Mouse (Mus musculus) hindbrain, embryonic 14.5 days (tissue): Measurements from ENCODE around the gene Igsf3. TPM values are rescaled to one million over a fixed set of nuclear protein-coding genes. Genes with fewer than 3 reads are reported as not detected.

Experiments used
- ATAC-seq: fragments of 200-750 bp; cut with Nextera tagmentation; 2 replicates; pipeline ENCODE4 v1.8.0; 2017; ENCODE audit warnings: moderate number of reproducible peaks, mild to moderate bottlenecking, moderate TSS enrichment, moderate library complexity; ENCODE audit not compliant: low FRiP score
- DNase-seq: peaks from one replicate; pipeline ENCODE4 v3.0.0-alpha.2; 2015; ENCODE audit warnings: low spot score
- H3K27ac ChIP-seq: fragments of 300-500 bp; sonication (generic); 2 replicates; pipeline ENCODE4 v1.5.1; 2014; ENCODE audit warnings: mild to moderate bottlenecking, moderate library complexity
- H3K27me3 ChIP-seq: fragments of 300-500 bp; sonication (generic); 2 replicates; pipeline ENCODE4 v1.6.1; 2014; ENCODE audit warnings: mild to moderate bottlenecking, low read length, mixed read lengths; ENCODE audit not compliant: control insufficient read depth, insufficient read depth
- H3K36me3 ChIP-seq: fragments of 300-500 bp; sonication (generic); replicated peaks from 2 replicates; pipeline ENCODE4 v1.6.1; 2014; ENCODE audit not compliant: control insufficient read depth, insufficient read depth
- H3K4me1 ChIP-seq: fragments of 300-500 bp; sonication (generic); replicated peaks from 2 replicates; pipeline ENCODE4 v1.6.1; 2014; ENCODE audit warnings: antibody characterized with exemption, low read length, mixed read lengths; ENCODE audit not compliant: control insufficient read depth, insufficient read depth
- H3K4me2 ChIP-seq: fragments of 300-500 bp; sonication (generic); replicated peaks from 2 replicates; pipeline ENCODE4 v1.6.1; 2014; ENCODE audit warnings: mild to moderate bottlenecking, moderate library complexity
- H3K4me3 ChIP-seq: fragments of 300-500 bp; sonication (generic); replicated peaks from 2 replicates; pipeline ENCODE4 v1.5.1; 2014; ENCODE audit warnings: mild to moderate bottlenecking, low read length
- H3K9ac ChIP-seq: fragments of 300-500 bp; sonication (generic); 2 replicates; pipeline ENCODE4 v1.6.1; 2014
- H3K9me3 ChIP-seq: fragments of 300-500 bp; sonication (generic); 2 replicates; pipeline ENCODE4 v1.6.1; 2016; ENCODE audit warnings: low read length; ENCODE audit not compliant: control insufficient read depth
- WGBS: fragments of 180-500 bp; shearing (Covaris S2); extraction: QIAGEN DNeasy Blood & Tissue Kit; methylation state at CpG from one replicate; pipeline ENCODE4 v1.1.7; 2014; 5-methylcytosine and 5-hydroxymethylcytosine counted together
- polyA plus RNA-seq: library from polyadenylated mRNA; unstranded; fragments of >200 nt; fragmentation: Nextera tagmentation; extraction: Ambion mirVana; gene quantifications from 2 replicates; pipeline ENCODE4 v1.2.1, GENCODE M21; 2014

Igsf3 gene
- polyA plus RNA-seq, 1 experiment from 2014 or later, result 51.7 TPM

DNA sequence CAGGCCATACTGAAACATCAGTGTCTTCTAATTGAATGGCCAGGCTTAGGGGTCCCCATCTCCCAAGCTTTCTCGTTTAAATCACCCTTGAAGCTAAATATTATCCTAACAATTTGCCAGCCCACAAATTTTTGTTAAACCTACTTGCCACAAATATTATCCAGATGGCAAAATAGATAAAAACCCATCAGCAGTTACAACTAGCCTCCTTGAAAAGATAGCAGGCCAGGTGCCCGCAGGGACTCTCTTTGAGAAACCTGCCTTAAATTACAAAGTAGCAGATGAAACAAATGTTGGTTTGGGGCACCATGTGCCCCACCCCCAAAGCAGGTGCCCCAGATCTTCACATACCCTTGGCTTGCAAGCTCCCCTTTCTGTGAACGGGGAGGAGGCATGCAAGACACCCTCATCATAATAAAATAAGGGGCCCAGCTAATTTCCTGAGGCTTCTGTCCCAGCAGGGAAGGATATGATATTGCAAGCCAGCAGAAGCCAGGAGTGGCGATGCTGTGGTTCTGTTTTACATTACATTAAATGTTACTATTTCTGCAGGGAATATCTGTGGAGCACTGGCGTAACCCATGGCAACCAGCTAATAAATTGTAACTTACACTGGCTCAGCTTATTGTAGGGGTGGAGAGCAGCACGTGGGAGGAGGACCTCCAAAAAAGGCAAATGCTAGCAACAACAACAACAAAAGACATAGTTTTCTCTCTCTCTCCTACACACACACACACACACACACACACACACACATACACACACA lies 27.2 kb upstream of the Igsf3 start:
- no peak overlapping the region for H3K4me3 ChIP-seq
- ATAC-seq, result peak; percentile 87
- peak overlapping the region; percentile 20; the same call in 1 of the 2 replicates for H3K4me2 ChIP-seq
- WGBS, result 36% methylated on average over 6 of the region's 6 CpGs
- peak overlapping the region; percentile 82 for H3K27ac ChIP-seq
- no peaks in the 10 kb centered on the region for H3K27me3 ChIP-seq
- peaks cover 29% of the 10 kb centered on the region for H3K4me1 ChIP-seq
- no peaks in the 10 kb centered on the region for H3K36me3 ChIP-seq
- no peaks in the 10 kb centered on the region for H3K9me3 ChIP-seq
- H3K9ac ChIP-seq, result no peak overlapping the region; the same call in 1 of the 2 replicates
- DNase-seq, result peak; percentile 57

DNA sequence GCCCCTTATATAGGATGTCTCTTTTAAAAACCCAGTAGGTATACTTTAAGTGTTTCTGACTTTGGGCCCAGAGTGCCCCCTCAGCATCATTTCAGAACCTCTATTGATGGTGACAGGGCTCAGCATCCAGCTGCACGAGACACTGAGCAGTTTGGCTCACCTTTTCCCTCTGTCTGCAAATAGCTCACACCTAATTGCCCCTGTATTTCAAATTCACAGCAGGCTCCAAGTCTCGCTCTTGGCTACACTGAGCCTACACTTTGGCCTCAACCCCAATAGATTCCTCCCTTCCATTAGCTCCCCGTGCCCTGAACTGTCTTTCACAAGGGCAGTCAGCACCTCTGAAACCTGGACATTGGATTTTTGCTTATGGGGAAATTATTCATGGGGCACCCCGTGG lies 26.5 kb upstream of the Igsf3 start:
- Histone ChIP-seq H3K36me3 (no peaks in the 10 kb centered on the region), H3K4me2 (no peak overlapping the region), H3K27ac (peak overlapping the region; percentile 82), H3K4me1 (peaks cover 27% of the 10 kb centered on the region), H3K9ac (no peak overlapping the region; the same call in 1 of the 2 replicates), H3K9me3 (no peaks in the 10 kb centered on the region), H3K4me3 (no peak overlapping the region), H3K27me3 (no peaks in the 10 kb centered on the region)
- ATAC-seq, result peak; percentile 39; the same call in 1 of the 2 replicates
- DNase-seq, result no peak
- 43% methylated on average over 4 of the region's 4 CpGs for WGBS

DNA sequence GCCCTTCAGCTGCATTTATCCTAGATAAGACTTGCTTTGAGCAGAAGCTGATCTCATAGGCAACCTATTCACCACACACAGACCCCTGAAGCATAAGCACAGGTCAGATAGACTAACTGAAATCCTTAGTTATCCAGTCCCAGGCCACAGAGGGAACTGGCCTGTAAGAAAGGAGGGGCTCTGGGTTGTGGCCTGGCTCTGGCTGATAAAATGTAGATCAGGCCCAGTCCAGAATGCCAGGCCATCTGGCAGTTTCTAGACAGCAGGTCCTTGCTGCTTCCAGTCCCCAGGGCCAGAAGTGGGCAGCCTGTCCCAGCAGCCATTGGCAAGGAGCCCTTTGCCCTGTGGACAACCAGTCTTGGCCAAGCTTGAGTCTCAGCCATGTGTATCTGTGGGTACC lies 22.4 kb upstream of the Igsf3 start:
- Histone ChIP-seq H3K27ac (no peak overlapping the region), H3K9me3 (no peaks in the 10 kb centered on the region), H3K27me3 (no peaks in the 10 kb centered on the region), H3K36me3 (no peaks in the 10 kb centered on the region), H3K4me3 (no peak overlapping the region), H3K4me2 (no peak overlapping the region), H3K9ac (no peak overlapping the region), H3K4me1 (peaks cover 13% of the 10 kb centered on the region)
- no peak for ATAC-seq
- DNase-seq, result no peak

DNA sequence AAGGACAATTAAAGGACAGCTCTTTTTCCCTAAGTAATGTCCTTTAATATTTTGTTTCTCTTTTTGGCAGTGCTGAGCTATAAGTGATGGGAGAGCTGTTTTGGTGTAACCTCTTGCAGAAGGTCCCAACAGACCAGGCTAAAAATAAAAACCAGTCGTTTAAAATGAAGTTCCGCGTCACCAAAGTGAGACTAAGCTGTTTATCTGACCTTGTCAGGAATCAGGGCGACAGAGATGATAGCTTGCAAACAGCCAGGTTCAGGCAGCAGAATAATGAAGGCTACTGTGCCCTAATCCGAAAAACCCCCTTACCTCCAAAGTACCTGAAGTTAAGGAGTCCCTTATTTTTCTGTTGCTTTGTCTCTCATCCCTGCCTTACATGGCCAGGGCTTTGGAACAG lies 21.2 kb upstream of the Igsf3 start:
- no peaks in the 10 kb centered on the region for H3K9me3 ChIP-seq
- H3K9ac ChIP-seq, result no peak overlapping the region
- H3K27me3 ChIP-seq, result no peaks in the 10 kb centered on the region
- 60% methylated on average over 5 of the region's 5 CpGs for whole genome bisulfite sequencing
- no peak overlapping the region for H3K4me3 ChIP-seq
- no peak for DNase-seq
- no peaks in the 10 kb centered on the region for H3K36me3 ChIP-seq
- no peak overlapping the region for H3K27ac ChIP-seq
- no peak for ATAC-seq
- no peak overlapping the region for H3K4me2 ChIP-seq
- peaks cover 2% of the 10 kb centered on the region for H3K4me1 ChIP-seq

DNA sequence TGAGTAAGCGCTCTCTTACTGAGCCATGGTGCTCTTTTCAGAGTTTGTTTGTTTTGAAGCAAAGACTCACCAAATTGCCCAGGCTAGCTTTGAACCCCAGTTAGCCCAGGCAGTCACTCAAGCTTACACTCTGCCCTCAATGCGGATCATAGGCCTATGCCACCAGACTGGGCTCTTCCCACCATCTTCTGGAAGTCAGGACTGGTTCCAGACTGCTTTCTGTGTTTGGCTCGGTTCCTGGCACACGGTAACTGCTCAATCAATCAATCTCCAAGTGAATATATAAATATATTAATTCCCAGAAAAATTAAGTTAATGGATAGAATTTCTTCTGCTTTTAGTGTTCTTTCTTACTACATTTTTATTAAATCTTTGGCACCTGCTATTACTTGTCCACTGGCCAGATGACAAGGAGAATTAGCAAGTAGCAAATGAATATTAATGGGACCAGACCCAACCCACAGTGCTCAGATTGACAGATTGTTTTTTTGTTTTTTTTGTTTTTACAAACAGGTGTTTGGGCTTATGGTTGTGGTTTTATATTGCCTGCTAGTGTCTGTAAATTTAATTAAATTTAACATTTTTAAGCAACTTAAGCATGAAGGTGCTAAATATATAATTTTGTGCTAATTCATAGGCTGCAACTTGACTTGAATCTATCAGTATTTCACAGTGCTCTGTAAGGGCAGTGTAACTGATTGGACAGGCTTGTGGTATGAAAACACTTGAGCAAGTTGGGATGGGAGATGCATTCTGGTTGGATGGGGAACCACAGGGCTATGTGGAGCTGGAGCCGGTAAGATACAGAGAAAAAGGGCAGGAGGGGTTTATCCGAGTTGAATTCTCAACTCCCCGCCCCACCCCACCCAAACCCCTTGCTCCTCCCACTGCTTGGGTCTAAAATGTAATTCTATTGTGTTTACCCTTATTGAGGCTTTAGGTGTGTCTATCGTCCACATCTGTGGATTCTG lies 20.0 kb upstream of the Igsf3 start:
- Histone ChIP-seq H3K9me3 (no peaks in the 10 kb centered on the region), H3K36me3 (no peaks in the 10 kb centered on the region), H3K4me2 (no peak overlapping the region), H3K4me1 (no peaks in the 10 kb centered on the region), H3K9ac (no peak overlapping the region), H3K27me3 (no peaks in the 10 kb centered on the region), H3K4me3 (no peak overlapping the region), H3K27ac (no peak overlapping the region)
- DNase-seq (no peak), ATAC-seq (no peak)
- 76% methylated on average over 8 of the region's 8 CpGs for WGBS

DNA sequence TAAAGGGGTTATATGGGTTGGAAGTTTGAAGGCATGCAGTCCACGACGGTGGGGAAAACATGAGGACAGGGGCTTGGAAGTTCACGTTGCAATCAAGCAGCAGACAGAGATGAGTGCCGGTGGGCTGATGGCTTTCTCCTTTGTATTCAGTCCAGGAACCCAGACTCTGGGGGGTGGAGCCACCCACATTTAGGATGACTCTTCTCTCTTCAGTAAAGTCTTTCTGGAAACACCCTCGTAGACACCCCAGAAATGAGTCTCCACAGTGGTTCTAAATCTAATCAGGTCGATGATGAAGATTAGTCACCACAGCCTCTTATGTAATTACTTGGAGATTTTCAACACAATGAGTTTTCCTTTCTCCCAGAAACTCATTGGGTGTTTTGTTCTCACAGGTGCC lies 16.1 kb upstream of the Igsf3 start:
- Histone ChIP-seq H3K27ac (no peak overlapping the region), H3K36me3 (no peaks in the 10 kb centered on the region), H3K4me3 (no peak overlapping the region), H3K9me3 (no peaks in the 10 kb centered on the region), H3K9ac (no peak overlapping the region), H3K4me2 (no peak overlapping the region), H3K27me3 (no peaks in the 10 kb centered on the region), H3K4me1 (peaks cover 3% of the 10 kb centered on the region; the same call in 1 of the 2 replicates)
- WGBS, result 93% methylated on average over 6 of the region's 6 CpGs
- DNase-seq (no peak), ATAC-seq (no peak)

DNA sequence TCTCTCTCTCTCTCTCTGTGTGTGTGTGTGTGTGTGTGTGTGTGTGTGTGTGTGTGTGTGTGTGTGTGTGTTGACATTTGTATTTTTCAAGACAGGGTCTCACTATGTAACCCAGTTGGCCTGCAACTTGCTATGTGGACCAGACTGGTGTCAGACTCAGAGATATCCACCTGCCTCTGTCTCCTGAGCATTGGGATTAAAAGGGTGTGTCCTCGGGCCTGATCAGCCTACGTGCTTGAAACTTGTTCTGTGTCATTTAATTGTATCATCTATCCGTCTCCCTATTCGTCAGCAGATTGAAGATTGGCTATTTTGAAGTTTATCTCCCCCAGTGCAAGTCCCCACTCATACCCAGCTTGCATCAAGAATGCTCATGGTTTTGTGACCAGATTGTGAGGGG lies 14.5 kb upstream of the Igsf3 start:
- ATAC-seq, result no peak
- peaks cover 7% of the 10 kb centered on the region; the same call in 1 of the 2 replicates for H3K4me1 ChIP-seq
- WGBS, result 86% methylated on average over 4 of the region's 4 CpGs

DNA sequence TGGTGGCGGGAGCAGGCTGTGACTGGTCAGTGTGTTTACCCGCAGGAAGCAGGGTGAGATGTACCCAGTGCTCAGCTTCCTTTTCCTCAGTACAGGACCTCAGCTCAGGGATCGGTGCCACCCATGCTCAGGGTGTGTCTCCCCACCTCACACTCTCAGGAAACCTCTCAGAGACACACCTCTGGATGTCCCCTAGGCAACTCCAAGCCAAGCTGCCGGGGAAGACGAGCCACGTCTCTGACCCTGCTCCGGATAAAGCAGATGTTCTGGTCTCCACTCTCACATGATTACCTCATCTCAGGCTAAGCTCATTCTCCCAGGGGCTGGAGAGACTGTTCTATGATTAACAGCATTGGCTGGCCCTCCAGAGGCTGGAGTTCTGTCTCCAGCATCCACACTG lies 13.3 kb upstream of the Igsf3 start:
- H3K9ac ChIP-seq, result no peak overlapping the region
- DNase-seq (no peak), ATAC-seq (no peak)
- 77% methylated on average over 7 of the region's 7 CpGs for WGBS
- H3K27me3 ChIP-seq, result no peaks in the 10 kb centered on the region
- H3K4me3 ChIP-seq, result no peak overlapping the region
- H3K9me3 ChIP-seq, result no peaks in the 10 kb centered on the region
- H3K36me3 ChIP-seq, result no peaks in the 10 kb centered on the region
- H3K4me1 ChIP-seq, result peaks cover 7% of the 10 kb centered on the region; the same call in 1 of the 2 replicates
- H3K27ac ChIP-seq, result no peak overlapping the region
- no peak overlapping the region for H3K4me2 ChIP-seq

More for the DNA sequence above, 14.5 kb upstream of the Igsf3 start:
- Histone ChIP-seq H3K4me3 (no peak overlapping the region), H3K27me3 (no peaks in the 10 kb centered on the region), H3K9ac (no peak overlapping the region), H3K9me3 (no peaks in the 10 kb centered on the region), H3K27ac (no peak overlapping the region), H3K4me2 (no peak overlapping the region), H3K36me3 (no peaks in the 10 kb centered on the region)
- no peak for DNase-seq

DNA sequence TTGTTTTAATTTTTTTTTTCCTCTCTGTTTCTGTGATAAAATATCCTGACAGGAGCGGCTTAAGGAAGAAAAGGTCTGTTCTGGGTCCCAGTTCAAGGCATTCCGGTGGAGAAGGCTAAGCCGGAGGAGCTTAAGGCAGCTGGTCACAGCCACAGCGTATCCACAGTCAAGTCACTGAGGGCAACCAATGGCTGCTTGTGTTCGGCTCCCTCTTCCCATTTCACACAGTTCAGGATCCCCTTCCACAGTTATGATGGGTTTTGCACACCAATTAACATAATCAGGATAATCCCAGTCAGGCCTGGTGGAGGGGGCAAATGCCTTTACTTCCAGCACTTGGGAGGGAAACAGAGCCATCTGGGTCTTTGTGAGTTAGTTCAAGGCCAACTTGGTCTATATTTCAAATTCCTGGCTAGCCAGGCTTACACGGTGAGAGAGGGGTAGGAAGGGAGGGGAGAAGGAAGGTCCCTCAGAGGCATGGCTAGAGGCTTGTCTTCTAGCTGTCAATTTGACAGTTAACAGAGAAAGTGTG lies 11.7 kb upstream of the Igsf3 start:
- no peaks in the 10 kb centered on the region for H3K9me3 ChIP-seq
- 54% methylated on average over 6 of the region's 6 CpGs for WGBS
- no peak overlapping the region for H3K27ac ChIP-seq
- H3K9ac ChIP-seq, result no peak overlapping the region
- H3K4me1 ChIP-seq, result peaks cover 7% of the 10 kb centered on the region; the same call in 1 of the 2 replicates
- ATAC-seq, result no peak
- no peak for DNase-seq
- no peaks in the 10 kb centered on the region for H3K27me3 ChIP-seq
- no peaks in the 10 kb centered on the region for H3K36me3 ChIP-seq
- no peak overlapping the region for H3K4me3 ChIP-seq
- H3K4me2 ChIP-seq, result no peak overlapping the region
